Mouse (Mus musculus): ENCODE measurements around the gene Naa35.

Naa35 gene

GRCm38 (mm10) chr13:59639368-59640177, 54.5 kb downstream of the Naa35 start:
- DNase-seq (ENCODE audit: low spot score in 2 of 2), result no peak

GRCm38 (mm10) chr13:59640178-59640440, 55.0 kb downstream of the Naa35 start:
- no peak for DNase-seq (ENCODE audit: low spot score in 2 of 2)

- DNase-seq (ENCODE audit: low spot score in 2 of 2), result no peak
Measured at GRCm38 (mm10) chr13:59642818-59643217, 57.8 kb downstream of the Naa35 start.

GRCm38 (mm10) chr13:59645491-59645890, 60.4 kb downstream of the Naa35 start:
- DNase-seq (ENCODE audit: low spot score in 2 of 2), result no peak

- DNase-seq (ENCODE audit: low spot score in 2 of 2), result no peak
Measured at GRCm38 (mm10) chr13:59646674-59647244, 61.7 kb downstream of the Naa35 start.

- no peak for DNase-seq (ENCODE audit: low spot score in 2 of 2)
Measured at GRCm38 (mm10) chr13:59647484-59647883, 62.4 kb downstream of the Naa35 start.

- no peak for DNase-seq (ENCODE audit: low spot score in 2 of 2)
Measured at GRCm38 (mm10) chr13:59648598-59648997, 63.5 kb downstream of the Naa35 start.

GRCm38 (mm10) chr13:59649781-59650180, 64.7 kb downstream of the Naa35 start:
- DNase-seq (ENCODE audit: low spot score in 2 of 2), result no peak

GRCm38 (mm10) chr13:59652651-59653050, 67.6 kb downstream of the Naa35 start:
- DNase-seq (ENCODE audit: low spot score in 2 of 2), result no peak

- DNase-seq (ENCODE audit: low spot score in 2 of 2), result no peak
Measured at GRCm38 (mm10) chr13:59653136-59653535, 68.1 kb downstream of the Naa35 start.

- DNase-seq (ENCODE audit: low spot score in 2 of 2), result no peak
Measured at GRCm38 (mm10) chr13:59654465-59654864, 69.4 kb downstream of the Naa35 start.

GRCm38 (mm10) chr13:59655718-59656315, 70.8 kb downstream of the Naa35 start:
- DNase-seq (ENCODE audit: low spot score in 2 of 2), result no peak

GRCm38 (mm10) chr13:59656316-59656832, 71.3 kb downstream of the Naa35 start:
- no peak for DNase-seq (ENCODE audit: low spot score in 2 of 2)

- DNase-seq (ENCODE audit: low spot score in 2 of 2), result no peak
Measured at GRCm38 (mm10) chr13:59656975-59657388, 71.9 kb downstream of the Naa35 start.

GRCm38 (mm10) chr13:59657781-59658180, 72.7 kb downstream of the Naa35 start:
- DNase-seq (ENCODE audit: low spot score in 2 of 2), result no peak

GRCm38 (mm10) chr13:59660371-59660770, 75.3 kb downstream of the Naa35 start:
- DNase-seq (ENCODE audit: low spot score in 2 of 2), result no peak

GRCm38 (mm10) chr13:59661387-59661786, 76.3 kb downstream of the Naa35 start:
- DNase-seq (ENCODE audit: low spot score in 2 of 2), result no peak

GRCm38 (mm10) chr13:59661966-59662365, 76.9 kb downstream of the Naa35 start:
- DNase-seq (ENCODE audit: low spot score in 2 of 2), result no peak

GRCm38 (mm10) chr13:59663939-59664712, 79.1 kb downstream of the Naa35 start:
- no peak for DNase-seq (ENCODE audit: low spot score in 2 of 2)

GRCm38 (mm10) chr13:59667763-59668162, 82.7 kb downstream of the Naa35 start:
- DNase-seq (ENCODE audit: low spot score in 2 of 2), result no peak

- no peak for DNase-seq (ENCODE audit: low spot score in 2 of 2)
Measured at GRCm38 (mm10) chr13:59668501-59669093, 83.5 kb downstream of the Naa35 start.

- no peak for DNase-seq (ENCODE audit: low spot score in 2 of 2)
Measured at GRCm38 (mm10) chr13:59669946-59670345, 84.9 kb downstream of the Naa35 start.

Data from frontal cortex, postnatal 25 days (tissue).